Mouse (Mus musculus): ENCODE measurements at regions not wholly inside any gene's neighbourhood (a gene's known extent, or its start where the extent isn't known, plus 50 kb on each side); places are given as distances from the start of the nearest gene placed in this dataset.

DNA sequence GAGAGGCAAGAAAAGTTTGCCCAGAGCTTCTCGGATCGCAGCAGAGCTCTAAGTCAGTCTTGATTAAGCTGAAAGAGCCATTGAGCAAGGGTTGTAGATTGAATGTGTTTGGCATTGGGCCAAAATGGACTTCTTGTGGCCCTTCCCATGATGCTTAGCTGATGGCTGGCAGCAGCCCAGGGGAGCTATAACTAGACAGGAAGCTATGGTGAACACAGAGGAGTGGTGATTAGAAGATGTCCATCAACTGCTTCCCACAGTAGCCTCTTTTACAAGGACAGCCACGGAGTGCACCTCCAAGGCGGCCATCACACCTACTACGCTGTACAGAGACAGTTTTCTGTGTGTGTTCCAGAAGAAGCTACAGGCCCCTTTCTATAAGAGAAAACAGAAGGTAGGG is 116.4 kb upstream of the Map1b start:
- TF ChIP-seq CTCF (IDR thresholded peaks at IDR 0.05; ENCODE audit: insufficient read depth, low read depth, low read length) (no peak), POLR2A (IDR thresholded peaks at IDR 0.05; ENCODE audit: insufficient read depth, low read depth, low read length) (no peak)

Measured in olfactory bulb, adult 2 months (tissue).